Mouse (Mus musculus) midbrain, embryonic 14.5 days (tissue): Measurements from ENCODE around the gene Miip. TPM values are rescaled to one million over a fixed set of nuclear protein-coding genes. Genes with fewer than 3 reads are reported as not detected.
A peak's percentile ranks its signal among the peaks of the same experiment; 100 is the strongest.
"Not testable (repeated sequence)": the region's sequence is repeated elsewhere in the genome, so short reads cannot be mapped to it uniquely, and the experiment has no call there.

ENCODE experiments used
- ATAC-seq: fragments of 200-750 bp; cut with Nextera tagmentation; 2 replicates; pipeline ENCODE4 v1.8.0; 2017; ENCODE audit warnings: moderate number of reproducible peaks, moderate library complexity; ENCODE audit not compliant: low FRiP score, low TSS enrichment
- DNase-seq: peaks from one replicate; pipeline ENCODE4 v3.0.0-alpha.2; 2015
- H3K27ac ChIP-seq: fragments of 300-500 bp; sonication (generic); replicated peaks from 2 replicates; pipeline ENCODE4 v1.5.1; 2014; ENCODE audit warnings: mild to moderate bottlenecking, low read depth, low read length, moderate library complexity
- H3K27me3 ChIP-seq: fragments of 300-500 bp; sonication (generic); 2 replicates; pipeline ENCODE4 v1.6.1; 2014; ENCODE audit warnings: low read length, control low read depth, mixed read lengths; ENCODE audit not compliant: control insufficient read depth, insufficient read depth
- H3K36me3 ChIP-seq: fragments of 300-500 bp; sonication (generic); 2 replicates; pipeline ENCODE4 v1.6.1; 2014; ENCODE audit warnings: low read length, control low read depth; ENCODE audit not compliant: control insufficient read depth, insufficient read depth
- H3K4me1 ChIP-seq: fragments of 300-500 bp; sonication (generic); 2 replicates; pipeline ENCODE4 v1.6.1; 2014; ENCODE audit warnings: mild to moderate bottlenecking, antibody characterized with exemption, low read length, control low read depth; ENCODE audit not compliant: control insufficient read depth, insufficient read depth
- H3K4me2 ChIP-seq: fragments of 300-500 bp; sonication (generic); 2 replicates; pipeline ENCODE4 v1.6.1; 2014; ENCODE audit warnings: mild to moderate bottlenecking, low read length, moderate library complexity
- H3K4me3 ChIP-seq: fragments of 300-500 bp; sonication (generic); replicated peaks from 2 replicates; pipeline ENCODE4 v1.5.1; 2014; ENCODE audit warnings: low read depth, low read length
- H3K9ac ChIP-seq: fragments of 300-500 bp; sonication (generic); replicated peaks from 2 replicates; pipeline ENCODE4 v1.6.1; 2014; ENCODE audit warnings: mild to moderate bottlenecking, low read length, moderate library complexity
- H3K9me3 ChIP-seq: fragments of 300-500 bp; sonication (generic); 2 replicates; pipeline ENCODE4 v1.6.1; 2016; ENCODE audit warnings: low read length, control low read depth, mixed read lengths; ENCODE audit not compliant: control insufficient read depth
- WGBS: fragments of 180-500 bp; shearing (Covaris S2); extraction: QIAGEN DNeasy Blood & Tissue Kit; methylation state at CpG from one replicate; pipeline ENCODE4 v1.1.7; 2014; 5-methylcytosine and 5-hydroxymethylcytosine counted together
- polyA plus RNA-seq: library from polyadenylated mRNA; unstranded; fragments of >200 nt; fragmentation: Nextera tagmentation; extraction: Ambion mirVana; gene quantifications from 2 replicates; pipeline ENCODE4 v1.2.1, GENCODE M21; 2014

Miip gene
- polyA plus RNA-seq, 1 experiment from 2014 or later, result 25.4 TPM

- no peak for ATAC-seq
- Histone ChIP-seq H3K9me3 (no peaks in the 10 kb centered on the region), H3K4me1 (no peaks in the 10 kb centered on the region), H3K27ac (no peak overlapping the region), H3K36me3 (peaks cover 92% of the 10 kb centered on the region), H3K9ac (no peak overlapping the region), H3K4me2 (no peak overlapping the region), H3K4me3 (no peak overlapping the region), H3K27me3 (no peaks in the 10 kb centered on the region)
- DNase-seq, result no peak
- 98% methylated on average over 7 of the region's 7 CpGs for WGBS
These were observed 13.2 kb upstream of the Miip start for GRCm38 (mm10) chr4:147881792-147882191.

DNA sequence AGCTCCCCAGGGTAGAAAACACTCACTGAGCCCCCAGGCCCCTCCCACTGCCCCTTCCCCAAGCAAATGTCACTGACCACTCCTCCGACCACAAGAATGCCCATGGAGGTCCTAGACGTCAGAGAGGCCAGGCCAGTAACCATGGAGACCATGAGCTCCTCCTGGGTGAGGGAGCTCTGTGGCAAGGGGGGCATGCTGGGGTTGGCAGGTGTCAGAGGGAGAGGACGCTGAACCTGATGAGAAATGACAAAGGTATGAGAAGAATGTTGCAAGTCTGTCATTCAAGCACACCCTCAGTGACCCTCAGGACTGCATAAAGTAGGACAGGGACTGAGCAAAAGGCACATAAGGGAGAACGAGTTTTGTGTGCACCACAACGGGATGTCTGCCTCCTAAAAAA is 11.2 kb upstream of the Miip start:
- ATAC-seq (no peak), DNase-seq (no peak)
- Histone ChIP-seq H3K4me1 (no peaks in the 10 kb centered on the region), H3K4me2 (no peak overlapping the region), H3K27me3 (no peaks in the 10 kb centered on the region), H3K9me3 (no peaks in the 10 kb centered on the region), H3K36me3 (peaks cover 92% of the 10 kb centered on the region), H3K27ac (no peak overlapping the region), H3K9ac (no peak overlapping the region), H3K4me3 (no peak overlapping the region)
- 60% methylated on average over 5 of the region's 5 CpGs for WGBS

- 81% methylated on average over 2 of the region's 2 CpGs for WGBS
- H3K9ac ChIP-seq, result no peak overlapping the region
- H3K27me3 ChIP-seq, result no peaks in the 10 kb centered on the region
- H3K4me1 ChIP-seq, result no peaks in the 10 kb centered on the region
- H3K4me3 ChIP-seq, result no peak overlapping the region
- no peak overlapping the region for H3K27ac ChIP-seq
- DNase-seq, result no peak
- no peak; the same call in 1 of the 2 replicates for ATAC-seq
- H3K36me3 ChIP-seq, result peaks cover 92% of the 10 kb centered on the region
- H3K9me3 ChIP-seq, result no peaks in the 10 kb centered on the region
- no peak overlapping the region for H3K4me2 ChIP-seq
These were observed 10.8 kb upstream of the Miip start for GRCm38 (mm10) chr4:147879456-147879855.

GRCm38 (mm10) chr4:147878537-147878936 is 9.9 kb upstream of the Miip start:
- Histone ChIP-seq H3K9me3 (no peaks in the 10 kb centered on the region), H3K9ac (no peak overlapping the region), H3K4me2 (no peak overlapping the region), H3K36me3 (peaks cover 92% of the 10 kb centered on the region), H3K4me3 (no peak overlapping the region), H3K27me3 (no peaks in the 10 kb centered on the region), H3K4me1 (no peaks in the 10 kb centered on the region), H3K27ac (no peak overlapping the region)
- WGBS, result 97% methylated on average over 9 of the region's 9 CpGs
- DNase-seq, result no peak
- no peak for ATAC-seq

- Histone ChIP-seq H3K27me3 (no peaks in the 10 kb centered on the region), H3K27ac (no peak overlapping the region), H3K4me1 (no peaks in the 10 kb centered on the region), H3K4me3 (no peak overlapping the region), H3K4me2 (no peak overlapping the region), H3K36me3 (peaks cover 82% of the 10 kb centered on the region), H3K9ac (no peak overlapping the region), H3K9me3 (no peaks in the 10 kb centered on the region)
- ATAC-seq, result no peak
- WGBS, result 90% methylated on average over 4 of the region's 4 CpGs
- DNase-seq, result no peak
These were observed 7.4 kb upstream of the Miip start for GRCm38 (mm10) chr4:147875852-147876575.

DNA sequence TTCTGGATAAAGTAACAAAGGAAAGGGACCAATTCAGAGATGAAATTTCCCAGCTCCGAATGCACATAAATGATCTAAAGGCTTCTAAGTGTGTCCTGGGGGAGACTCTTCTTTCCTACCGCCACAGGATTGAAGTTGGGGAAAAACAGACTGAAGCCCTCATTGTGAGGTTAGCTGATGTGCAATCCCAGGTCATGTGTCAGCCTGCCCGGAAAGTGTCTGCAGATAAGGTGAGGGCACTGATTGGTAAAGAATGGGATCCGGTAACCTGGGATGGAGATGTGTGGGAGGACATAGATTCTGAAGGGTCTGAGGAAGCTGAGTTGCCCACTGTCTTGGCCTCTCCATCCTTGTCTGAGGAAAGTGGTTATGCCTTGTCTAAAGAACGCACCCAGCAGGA is 622 bp upstream of the Miip start:
- Histone ChIP-seq H3K36me3 (peaks cover 32% of the 10 kb centered on the region), H3K27ac (no peak overlapping the region), H3K9ac (peak overlapping the region; percentile 42; the same call in 1 of the 2 replicates), H3K4me3 (peak overlapping the region; percentile 78), H3K9me3 (no peaks in the 10 kb centered on the region), H3K4me1 (peaks cover 18% of the 10 kb centered on the region), H3K27me3 (no peaks in the 10 kb centered on the region), H3K4me2 (peak overlapping the region; percentile 84)
- ATAC-seq, result no peak
- WGBS, result 18% methylated on average over 5 of the region's 5 CpGs
- no peak for DNase-seq

GRCm38 (mm10) chr4:147867563-147868449 is 810 bp downstream of the Miip start:
- Histone ChIP-seq H3K4me3 (peak overlapping the region; percentile 78), H3K9me3 (no peaks in the 10 kb centered on the region), H3K36me3 (peaks cover 30% of the 10 kb centered on the region), H3K4me2 (peak overlapping the region; percentile 84), H3K27me3 (no peaks in the 10 kb centered on the region), H3K4me1 (peaks cover 18% of the 10 kb centered on the region), H3K9ac (peak overlapping the region; percentile 77), H3K27ac (peak overlapping the region; percentile 74)
- 9% methylated on average over 22 of the region's 22 CpGs for WGBS
- no peak for ATAC-seq
- no peak for DNase-seq

DNA sequence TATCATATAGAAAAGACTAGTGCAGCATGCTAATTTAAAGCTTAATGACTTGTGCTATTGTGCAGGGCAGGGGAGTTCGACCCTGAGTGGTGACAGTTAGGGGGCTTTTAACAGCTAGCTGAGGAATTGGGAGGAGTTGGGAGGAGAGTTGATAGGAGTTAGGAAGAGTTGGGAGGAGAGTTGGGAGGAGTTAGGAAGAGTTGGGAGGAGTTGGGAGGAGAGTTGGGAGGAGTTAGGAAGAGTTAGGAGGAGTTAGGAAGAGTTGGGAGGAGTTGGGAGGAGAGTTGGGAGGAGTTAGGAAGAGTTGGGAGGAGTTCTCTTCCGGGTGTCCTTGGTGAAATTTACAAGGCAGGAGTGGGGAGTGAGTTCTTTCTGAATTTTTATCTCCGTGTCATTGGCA is 1.8 kb downstream of the Miip start:
- Histone ChIP-seq H3K36me3 (peaks cover 34% of the 10 kb centered on the region), H3K4me1 (peaks cover 18% of the 10 kb centered on the region)
- H3K27me3 ChIP-seq, H3K9me3 ChIP-seq, DNase-seq, H3K4me3 ChIP-seq, H3K4me2 ChIP-seq, H3K27ac ChIP-seq, ATAC-seq, H3K9ac ChIP-seq: not testable (repeated sequence)
- 62% methylated on average over 3 of the region's 3 CpGs for WGBS
